Mouse (Mus musculus): ENCODE data around the gene Usp53.

DNA sequence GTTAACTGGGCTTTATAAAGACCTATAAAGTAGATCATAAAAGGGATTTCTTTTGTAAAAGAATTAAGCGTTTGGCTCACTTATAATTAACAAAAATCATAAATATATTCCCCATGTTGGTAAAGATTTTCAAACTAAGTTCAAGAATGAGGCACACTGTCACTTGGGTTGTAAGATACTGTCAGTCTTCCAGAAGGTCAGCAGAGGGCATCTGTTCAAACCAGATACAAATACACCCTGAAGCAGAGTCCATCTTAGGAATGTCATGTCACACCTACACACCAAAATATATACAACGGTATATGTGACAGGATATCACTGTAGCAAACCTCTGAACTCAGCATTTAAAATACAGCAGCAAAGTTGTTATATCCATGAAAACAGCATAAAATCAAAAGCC lies 34.2 kb downstream of the Usp53 start:
- no peak for TF ChIP-seq POLR2A (IDR thresholded peaks at IDR 0.05; ENCODE audit: low read depth, low read length)
- TF ChIP-seq CTCF (IDR thresholded peaks at IDR 0.05; ENCODE audit: borderline replicate concordance, insufficient read depth, low read length), result no peak

Measured in embryonic fibroblast, embryonic 13.5 days (primary cell).